Mouse (Mus musculus) fibroblast of lung, adult 2 months (primary cell): ENCODE results near the gene Lifr.
A peak's percentile ranks its signal among the peaks of the same experiment; 100 is the strongest.

ENCODE experiments used
- DNase-seq: peaks from one replicate; pipeline ENCODE4 v3.0.0-alpha.2; 2011; ENCODE audit warnings: low read depth

Gene Lifr

DNA sequence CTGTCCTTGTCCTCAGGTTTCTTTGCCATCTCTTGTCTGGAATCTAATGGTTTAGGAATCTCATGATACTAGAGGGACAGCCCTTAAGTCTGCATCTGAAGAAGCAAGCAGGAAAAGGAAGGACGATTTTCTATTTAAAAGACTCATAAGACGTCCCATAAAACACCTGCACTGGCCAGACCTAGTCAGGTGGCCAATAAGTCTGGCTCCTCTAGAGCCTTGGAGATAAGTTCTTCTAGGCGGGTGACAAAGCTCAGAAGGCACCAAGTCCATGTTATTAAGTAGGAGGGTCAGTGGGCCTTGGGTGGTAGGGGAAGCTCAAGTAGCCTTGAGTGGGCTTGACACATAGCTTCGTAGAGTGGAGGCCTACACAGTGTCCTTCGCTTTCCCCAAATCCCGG lies 67.2 kb downstream of the Lifr start:
- no peak for DNase-seq

DNA sequence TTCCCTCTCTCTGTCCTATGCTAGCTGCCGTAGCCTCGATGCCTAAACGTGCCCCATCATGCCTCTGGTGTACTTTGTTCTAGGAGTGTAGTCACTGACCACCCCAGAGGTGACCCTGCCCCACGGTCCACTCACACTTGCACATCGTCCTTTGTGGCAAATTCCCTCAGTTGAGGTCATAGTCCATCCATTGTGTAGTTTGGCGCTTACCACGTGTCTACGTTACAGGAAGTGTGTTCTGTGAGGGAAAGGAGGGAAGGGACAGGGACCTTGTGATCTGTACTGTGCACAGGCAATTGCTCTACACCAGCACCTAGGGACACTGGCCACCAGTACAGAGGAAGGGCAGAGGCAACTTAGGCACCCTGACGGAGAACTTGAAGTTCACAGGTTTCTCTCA lies 69.5 kb downstream of the Lifr start:
- DNase-seq = no peak

DNA sequence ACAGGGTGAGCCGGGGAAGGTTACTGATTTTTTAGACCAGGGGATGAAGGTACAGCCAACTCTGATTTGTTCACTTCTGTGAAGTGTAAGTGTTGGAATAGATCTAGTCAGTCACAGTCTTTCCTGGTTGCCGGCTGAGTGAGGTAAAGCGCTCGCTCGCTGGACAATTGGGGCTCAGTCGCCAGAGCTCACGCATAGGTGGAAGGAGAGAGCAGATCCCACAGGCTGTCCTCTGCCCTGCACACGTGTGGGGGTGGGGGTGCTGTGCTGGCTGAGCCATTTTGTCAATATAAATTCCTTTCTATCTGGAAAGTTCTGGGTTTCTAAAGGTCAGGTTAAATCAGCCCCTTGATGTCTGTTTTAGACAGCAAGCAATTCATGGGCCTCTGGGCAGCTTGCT lies 69.9 kb downstream of the Lifr start:
- DNase-seq = no peak

DNA sequence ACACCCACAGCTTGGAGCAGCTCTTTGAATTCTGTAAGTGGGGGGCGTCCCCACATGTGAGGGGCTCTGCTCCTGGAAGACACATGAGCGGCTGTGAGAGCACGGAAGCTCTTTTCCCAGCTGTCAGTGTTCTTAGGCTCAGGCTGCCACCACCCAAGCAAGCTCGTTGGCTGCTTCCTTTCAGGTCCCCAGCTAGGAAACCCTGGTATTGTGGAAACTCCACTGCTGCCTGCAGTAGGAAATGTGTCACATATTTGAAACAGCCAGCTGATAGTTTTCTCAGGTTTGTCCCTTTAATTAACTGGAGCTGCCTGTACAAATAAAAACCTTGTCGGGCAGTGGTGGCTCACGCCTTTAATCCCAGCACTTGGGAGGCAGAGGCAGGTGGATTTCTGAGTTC lies 73.4 kb downstream of the Lifr start:
- DNase-seq = no peak

DNA sequence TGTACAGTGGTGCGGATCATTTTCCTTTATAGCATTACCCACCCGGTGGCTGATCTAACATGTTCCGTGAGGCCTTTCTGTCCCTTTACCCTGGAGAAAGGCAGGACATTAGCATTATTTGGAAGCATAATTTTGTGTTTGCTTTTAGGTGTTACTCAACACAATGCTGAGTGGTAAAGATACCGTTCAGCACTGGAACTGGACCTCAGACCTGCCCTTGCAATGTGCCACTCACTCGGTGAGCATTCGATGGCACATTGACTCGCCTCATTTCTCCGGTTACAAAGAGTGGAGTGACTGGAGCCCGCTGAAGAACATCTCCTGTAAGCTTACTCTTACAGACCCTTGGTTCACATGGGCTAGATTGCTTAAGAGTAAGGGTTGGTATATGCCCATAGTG lies 76.3 kb downstream of the Lifr start:
- DNase-seq = no peak

DNA sequence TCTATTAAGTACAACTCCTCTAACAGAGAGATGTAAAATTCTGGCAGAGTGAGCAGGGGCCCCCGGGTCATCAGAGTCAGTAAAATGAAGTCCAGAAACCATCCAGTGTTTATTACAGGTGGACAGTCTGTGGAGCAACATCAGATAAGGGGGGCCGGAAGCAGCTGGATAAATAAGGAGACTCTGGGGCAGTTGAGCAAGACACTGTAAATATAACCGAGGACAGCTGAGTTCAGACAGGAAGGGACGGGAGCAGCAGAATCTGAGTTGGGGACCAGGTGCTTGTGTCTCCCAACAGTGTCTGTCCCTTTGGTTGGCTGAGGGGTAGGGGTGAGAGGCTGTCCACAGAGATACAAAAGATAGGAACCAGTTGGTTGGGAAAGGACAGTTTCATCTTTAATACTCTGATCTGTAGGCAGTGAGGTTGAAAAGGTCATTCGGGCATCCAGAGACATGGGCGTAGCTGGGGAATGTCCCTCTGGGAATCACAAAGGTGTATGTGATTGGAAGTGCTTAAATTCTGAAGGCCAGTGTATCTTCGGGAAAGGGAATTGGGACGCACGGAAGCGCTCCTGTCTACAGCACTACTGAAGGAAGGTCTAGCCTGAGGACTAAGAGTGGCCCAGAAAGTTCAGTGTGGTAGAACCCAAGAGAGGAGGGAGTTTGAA lies 77.0 kb downstream of the Lifr start:
- DNase-seq = no peak

DNA sequence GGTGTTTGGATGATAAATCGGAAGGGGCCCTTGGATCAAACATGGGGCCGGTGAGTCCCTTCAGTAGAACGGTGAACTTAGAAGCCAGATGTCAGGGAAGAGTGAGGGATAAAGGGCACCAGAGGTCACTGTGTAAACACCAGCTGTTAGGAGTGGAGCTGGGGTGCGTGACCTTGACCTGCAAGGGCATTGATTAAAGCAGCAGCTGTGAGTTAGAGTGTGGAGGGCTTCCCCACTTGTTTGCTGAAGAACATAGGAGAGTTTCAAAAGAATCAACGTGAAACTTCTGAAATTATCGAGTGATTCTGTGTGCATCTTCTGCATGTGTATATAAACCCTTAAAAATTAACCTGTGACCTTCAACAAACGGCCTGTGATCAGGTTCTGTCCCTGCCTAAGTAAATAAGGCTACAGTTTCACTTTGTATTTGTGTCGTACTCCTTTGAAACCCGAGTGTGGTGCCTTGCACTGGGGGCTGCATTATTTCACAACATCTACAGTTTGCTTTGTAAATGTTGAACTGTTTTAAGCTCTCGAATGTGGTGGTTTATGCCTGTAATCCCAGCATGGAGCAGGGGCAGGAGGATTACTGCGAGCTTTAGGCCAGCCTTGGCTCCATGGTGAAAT lies 77.6 kb downstream of the Lifr start:
- no peak for DNase-seq

DNA sequence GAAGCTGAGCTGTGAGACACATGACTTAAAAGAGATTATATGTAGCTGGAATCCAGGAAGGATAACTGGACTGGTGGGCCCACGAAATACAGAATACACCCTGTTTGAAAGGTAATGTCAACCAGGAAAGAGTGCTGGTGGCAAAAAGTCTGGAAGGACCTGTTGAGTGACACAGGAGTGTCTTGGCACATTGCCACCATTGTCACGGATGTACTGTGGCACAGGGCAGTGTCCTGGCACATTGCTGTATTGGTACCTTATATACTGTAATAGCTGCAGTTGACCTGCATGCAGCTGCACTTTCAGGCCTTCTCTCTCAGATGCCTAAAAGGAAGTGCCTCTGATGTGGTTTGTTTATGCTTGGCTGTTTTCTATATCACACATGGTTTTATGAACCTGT lies 82.5 kb downstream of the Lifr start:
- DNase-seq = no peak

DNA sequence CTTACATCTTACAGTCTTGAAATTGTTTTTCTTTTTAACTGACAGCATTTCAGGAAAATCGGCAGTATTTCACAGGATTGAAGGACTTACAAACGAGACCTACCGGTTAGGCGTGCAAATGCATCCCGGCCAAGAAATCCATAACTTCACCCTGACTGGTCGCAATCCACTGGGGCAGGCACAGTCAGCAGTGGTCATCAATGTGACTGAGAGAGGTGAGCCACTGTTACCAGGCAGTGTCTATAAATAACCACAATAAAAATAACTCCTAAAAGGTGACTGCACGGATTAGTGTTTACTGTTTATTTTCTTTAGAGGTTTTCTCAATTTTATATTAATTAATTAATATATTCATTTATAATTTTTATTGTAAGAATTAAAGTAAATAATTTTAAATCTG lies 82.9 kb downstream of the Lifr start:
- no peak for DNase-seq

DNA sequence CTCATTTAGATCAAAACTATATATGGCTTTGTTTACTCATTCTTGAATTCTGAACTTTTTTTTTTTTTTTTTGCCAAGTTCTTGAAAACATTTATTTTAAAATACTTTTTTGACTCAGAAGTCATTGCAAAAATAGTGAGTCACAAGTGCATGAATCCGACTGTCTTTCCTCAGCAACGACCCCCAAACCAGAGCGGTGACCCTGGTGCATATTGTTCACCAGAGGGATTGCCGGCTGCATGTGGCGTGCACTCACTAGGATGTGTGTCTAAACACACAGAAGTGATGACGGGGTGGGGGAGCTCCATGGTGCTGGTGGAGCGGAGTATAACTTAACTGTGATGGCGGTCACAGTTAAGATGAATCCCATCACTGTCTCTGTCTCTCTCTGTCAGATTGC lies 83.4 kb downstream of the Lifr start:
- DNase-seq = no peak

DNA sequence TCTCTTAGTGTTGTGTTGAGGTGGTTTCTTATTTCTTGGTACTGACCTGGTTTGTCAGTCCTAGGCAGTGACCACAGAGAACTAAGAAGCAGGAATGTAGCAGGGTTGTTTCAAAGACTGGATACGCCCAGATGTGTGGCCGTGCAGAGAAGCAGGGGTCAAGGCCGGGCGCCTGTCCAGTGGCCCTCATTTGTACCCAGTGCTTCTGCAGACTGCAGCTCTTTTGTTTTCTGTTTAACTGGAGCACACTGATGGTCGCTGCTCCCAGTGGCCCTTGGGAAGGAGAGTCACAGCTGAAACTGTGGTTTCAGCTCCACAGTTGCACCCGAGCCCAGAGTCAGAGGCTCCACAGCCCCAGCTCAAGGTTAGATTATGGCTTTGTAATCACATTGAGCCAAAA lies 90.2 kb downstream of the Lifr start:
- DNase-seq = no peak

DNA sequence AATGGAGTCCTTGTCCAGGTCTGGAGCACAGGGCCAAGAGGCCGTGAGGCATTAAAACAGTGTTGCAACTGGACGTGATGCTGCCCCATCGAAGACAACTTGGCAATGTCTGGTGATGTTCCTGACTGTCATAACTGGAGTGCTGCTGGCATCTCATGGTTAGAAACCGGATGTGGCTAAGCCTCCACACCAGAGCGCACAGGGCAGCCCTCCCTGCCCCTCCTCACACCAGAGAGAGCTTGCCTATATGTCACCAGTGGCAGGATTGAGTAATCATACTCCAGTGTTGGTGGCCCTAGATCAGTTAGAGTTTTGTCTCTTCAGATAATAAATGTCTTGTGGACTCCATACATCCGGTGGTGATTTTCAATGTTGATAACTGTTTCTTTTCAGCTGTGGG lies 97.3 kb downstream of the Lifr start:
- no peak for DNase-seq

DNA sequence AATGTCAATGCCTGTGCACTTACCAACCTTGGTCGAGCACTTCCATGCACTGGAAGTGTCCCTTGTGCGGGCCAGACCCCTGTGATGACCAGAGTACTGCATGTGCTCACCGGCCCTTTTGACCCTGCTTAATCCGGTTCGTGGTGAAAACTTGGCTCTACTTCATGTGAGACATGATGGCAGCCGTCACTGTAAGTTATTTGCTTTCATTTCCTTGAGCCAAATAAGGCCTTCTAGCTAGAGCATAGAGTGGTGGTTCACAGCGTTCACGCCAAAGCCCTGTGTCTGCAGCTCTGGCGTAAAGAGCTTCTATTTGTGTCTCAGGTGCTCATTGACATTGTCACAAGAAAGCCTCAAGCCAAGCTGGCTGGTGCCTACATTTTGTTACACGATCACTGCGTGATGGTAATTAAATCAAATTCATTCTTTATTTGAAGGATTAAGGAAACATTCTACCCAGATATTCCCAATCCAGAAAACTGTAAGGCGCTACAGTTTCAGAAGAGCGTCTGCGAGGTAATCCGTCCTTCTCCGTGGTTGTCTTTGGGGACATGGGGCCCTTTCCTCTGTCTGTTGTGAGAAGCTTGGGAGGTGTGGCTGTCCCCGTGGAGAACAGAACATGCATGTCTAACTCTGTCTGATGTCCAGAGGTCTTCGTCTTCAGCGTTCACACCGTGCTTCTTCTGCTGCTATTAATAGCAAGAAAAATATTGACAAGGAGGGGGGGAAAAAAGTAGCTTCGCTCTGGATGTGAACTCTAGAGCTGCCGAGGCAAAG lies 99.5 kb downstream of the Lifr start:
- no peak for DNase-seq

DNA sequence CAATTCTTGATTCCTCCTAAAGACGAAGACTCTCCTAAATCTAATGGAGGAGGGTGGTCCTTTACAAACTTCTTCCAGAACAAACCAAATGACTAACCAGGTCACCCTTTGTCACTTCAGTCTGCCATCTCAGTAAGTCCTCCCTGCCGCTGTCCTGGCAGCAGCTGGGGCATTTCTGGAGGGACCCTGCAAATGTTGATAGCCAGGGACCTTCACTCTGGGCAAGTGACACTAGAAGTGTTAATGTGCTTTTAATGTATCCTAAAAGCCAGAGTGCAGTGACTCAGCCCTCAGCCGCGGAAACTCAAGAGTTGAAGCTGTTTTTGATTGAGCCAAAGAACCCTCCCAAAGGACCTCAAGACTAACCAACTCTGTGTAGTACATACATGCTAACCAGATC lies 100.7 kb downstream of the Lifr start:
- no peak for DNase-seq

DNA sequence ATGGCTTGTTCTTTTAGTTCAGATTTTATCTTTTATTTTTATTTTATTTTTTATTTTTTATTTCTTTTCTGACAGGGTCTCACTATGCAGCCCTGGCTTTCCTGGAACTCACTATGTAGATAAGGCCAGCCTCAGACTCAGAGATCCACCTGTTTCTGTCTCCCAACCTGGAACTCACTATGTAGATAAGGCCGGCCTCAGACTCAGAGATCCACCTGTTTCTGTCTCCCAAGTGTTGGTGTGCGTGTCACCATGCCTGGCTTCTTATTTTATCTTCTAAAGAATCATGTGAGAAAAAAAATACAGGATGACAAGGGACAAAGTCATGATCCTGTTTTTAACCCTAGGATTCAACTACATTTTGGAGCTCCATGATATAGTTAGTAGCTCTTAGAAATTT lies 102.2 kb downstream of the Lifr start:
- DNase-seq = no peak

DNA sequence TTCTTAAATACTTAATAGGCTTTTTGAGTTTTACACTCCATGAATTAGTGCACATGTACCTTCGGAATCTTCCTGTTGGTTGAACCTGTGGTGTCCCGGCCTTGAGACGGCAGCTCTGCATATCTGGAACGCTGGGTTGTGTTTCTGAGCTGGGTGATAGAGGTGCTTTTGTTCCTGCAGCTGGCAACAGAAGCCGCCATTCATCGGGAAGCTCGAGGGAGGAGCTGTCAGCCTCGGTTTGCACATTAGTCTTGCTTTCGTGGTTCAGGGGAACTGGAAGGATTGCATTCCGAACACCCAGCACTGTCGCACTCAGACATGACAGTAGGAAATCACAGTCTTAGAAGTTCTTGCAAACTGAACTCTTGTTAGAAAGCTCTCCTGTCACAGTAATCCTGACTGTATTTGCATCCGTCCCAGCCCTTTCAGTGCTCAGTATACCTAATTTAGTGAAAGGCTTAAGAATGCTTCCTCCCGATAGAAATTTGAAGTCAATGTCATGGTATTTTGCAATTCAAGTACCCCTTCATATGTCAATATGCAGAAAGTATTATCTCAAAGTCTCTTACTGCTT lies 103.8 kb downstream of the Lifr start:
- peak; percentile 29 for DNase-seq

DNA sequence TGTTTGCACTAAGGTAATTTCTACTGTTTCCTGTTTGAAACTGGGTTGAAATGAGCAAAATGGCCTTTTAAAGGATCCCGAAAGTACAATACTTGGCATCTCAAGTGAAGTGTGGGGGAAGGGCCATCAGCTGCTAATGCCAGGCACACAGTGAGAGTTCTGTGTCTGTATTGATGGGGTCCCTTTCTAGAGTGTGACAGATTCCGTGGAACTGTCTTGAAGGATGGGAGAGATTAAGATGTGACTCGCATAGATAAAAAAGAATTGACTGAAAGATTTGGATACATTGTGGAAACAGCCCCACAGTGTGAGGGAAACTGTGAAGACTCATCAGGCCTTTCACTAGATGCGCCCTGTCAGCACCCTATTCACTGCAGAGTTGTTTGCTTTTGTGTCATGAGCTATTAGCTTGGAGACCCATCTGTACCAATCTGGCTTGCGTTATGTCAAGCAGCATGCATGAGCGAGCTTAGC lies 104.4 kb downstream of the Lifr start:
- no peak for DNase-seq

DNA sequence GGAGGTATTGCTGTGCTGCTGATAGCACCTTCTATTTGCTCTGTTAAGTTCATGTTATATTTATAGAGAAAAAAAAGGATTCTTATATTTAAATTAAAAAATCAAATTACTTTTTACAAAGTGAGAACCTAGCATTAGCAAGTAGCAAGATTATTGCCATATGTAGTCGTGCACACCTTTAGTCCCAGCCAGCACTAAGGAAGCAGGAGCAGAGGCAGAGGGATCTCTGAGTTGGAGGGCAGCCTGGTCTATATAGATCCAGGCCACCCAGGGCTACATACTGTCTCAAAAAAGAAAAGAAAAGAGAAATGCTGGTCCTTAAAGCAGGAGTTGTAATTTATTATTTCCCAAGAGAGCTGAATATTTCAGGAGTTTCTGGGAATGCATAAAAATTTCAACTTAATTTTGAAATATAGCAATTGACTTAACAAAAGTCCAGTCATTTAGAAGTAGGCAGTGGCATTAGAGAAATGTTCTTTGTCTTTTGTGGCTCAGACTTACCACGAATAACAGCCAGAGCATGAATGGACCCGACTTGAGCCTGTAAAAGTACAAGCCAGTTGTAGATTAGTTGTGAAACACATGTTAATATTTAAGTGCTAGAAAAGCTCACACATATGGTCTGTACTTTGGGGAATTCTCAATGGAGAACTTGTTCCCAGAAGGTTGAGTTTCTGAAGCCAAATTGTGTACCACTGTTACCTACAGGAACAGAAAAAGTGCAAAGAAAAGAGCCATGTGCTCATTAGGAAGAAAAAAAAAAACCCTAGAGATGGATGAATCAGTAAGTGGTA lies 107.4 kb downstream of the Lifr start:
- DNase-seq = peak; percentile 30

DNA sequence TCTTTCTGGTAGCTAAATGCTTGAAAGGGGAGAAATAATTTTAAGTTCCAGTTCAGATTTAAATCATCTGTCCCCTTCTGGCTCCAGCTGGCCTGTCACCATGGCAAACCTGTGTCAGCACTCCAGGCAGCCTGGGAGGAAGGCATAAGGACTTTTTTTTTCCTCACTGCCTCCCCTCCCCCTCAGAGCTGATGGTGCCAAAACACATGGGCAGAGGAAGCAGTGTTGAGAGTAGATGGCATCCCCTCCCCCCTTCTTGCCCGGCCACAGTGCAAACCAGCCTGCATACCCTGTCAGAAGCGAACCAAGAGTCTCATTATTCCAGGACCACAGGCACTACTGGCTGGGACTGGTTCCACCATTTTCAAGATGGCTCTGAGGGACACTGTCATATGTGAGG lies 108.4 kb downstream of the Lifr start:
- DNase-seq = no peak

DNA sequence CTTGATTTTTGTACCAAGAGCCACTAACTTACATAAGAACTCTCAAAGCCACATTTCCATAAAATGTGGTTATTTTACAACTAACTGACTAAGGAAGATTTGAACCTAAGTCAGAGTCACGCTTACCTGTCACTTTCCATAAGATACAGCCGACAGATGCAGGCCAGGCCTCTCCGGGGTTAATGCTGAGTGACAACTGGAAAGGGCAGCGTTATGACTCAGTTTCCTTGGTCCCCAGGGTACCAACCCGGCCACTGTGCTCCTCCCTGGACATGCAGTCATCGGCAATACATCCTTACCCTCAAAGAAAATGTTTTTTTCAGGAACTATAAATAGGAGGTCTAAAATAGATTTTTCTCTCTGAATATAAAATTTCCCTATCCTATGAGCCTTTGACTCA lies 109.9 kb downstream of the Lifr start:
- DNase-seq = no peak

DNA sequence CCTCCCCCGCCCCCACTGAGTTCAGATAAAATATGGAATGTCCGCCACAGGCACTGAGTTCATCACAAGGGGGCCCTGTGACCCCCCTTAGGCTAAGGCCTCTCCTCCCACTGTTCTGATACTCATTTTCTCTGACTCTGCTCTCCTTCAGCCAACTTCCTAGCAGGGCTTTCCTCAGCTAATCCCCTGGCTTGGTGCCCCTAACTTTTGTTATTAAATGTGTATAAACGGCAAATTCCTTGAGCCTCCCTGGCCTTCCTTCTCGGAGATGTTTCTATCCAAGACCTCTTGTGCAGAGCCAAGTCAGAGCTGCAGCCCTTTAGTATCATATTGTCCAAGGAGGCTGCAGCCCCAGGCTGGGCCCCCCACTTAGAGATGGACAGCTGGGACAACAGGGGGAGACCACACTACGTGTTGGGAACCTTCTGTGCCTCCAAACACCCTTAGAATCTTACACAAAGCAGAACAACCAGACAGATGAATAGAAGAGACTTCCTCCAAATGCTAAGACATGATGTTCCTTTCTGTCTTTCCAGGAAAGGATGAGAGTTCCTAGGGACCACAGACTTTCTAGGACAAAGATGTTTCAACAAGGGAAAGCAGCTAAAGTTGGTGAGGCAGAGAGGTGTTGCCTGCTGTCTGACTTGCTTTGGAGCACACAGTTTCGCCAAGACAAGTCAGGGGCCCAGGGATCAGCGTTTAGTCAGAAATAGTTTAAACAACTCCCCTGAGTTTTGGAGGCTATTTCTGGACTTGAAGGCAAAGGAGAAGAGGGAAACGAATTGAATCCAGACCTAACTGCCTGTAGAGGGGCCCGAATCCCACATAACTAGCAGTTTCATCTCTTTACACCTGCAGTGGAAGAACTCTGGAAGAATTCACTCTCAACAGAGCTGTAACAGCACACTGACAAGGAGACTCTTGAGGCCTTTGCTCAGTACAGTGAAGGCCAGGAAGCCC lies 111.3 kb downstream of the Lifr start:
- no peak for DNase-seq
